Mouse (Mus musculus): Measurements from ENCODE around the gene Gm37240. TPM values are rescaled to one million over a fixed set of nuclear protein-coding genes. Genes with fewer than 3 reads are reported as not detected.

Gm37240 gene
- polyA plus RNA-seq, 1 experiment from 2014 or later: 10.8 TPM

GRCm38 (mm10) chr3:85287627-85288026, 599.7 kb downstream of the Gm37240 start:
- DNase-seq (ENCODE audit: low read depth, low spot score): no peak
- peaks cover 17% of the 10 kb centered on the region for H3K27me3 ChIP-seq
- in situ Hi-C loops (cut with MboI; ENCODE audit: low pct_unique_long_range_greater_than_20kb): no loop called here
- POLR2A ChIA-PET: no interaction called here
- TF ChIP-seq CTCF (IDR thresholded peaks at IDR 0.05): no peak
- ATAC-seq: no peak
- CTCF ChIA-PET: interaction anchor here (3.4 kb wide), 1 partner anchor 14 kb away, joined by 10 read pairs; no protein-coding TSS in a partner anchor

- no peak for ATAC-seq
- POLR2A ChIA-PET: no interaction called here
- no peak for DNase-seq (ENCODE audit: low read depth, low spot score)
- H3K27me3 ChIP-seq: peaks cover 6% of the 10 kb centered on the region
- in situ Hi-C loops (cut with MboI; ENCODE audit: low pct_unique_long_range_greater_than_20kb): no loop called here
- CTCF ChIA-PET: interaction anchor here (1.1 to 1.6 kb wide), 3 partner anchors 10 to 13 kb away, joined by 3 to 4 read pairs (median 3); no protein-coding TSS in a partner anchor
- no peak for TF ChIP-seq CTCF (IDR thresholded peaks at IDR 0.05)
These were observed 602.8 kb downstream of the Gm37240 start for GRCm38 (mm10) chr3:85284483-85284882.

GRCm38 (mm10) chr3:85282816-85283215, 604.5 kb downstream of the Gm37240 start:
- ATAC-seq (no peak), DNase-seq (ENCODE audit: low read depth, low spot score) (no peak)
- no peak for TF ChIP-seq CTCF (IDR thresholded peaks at IDR 0.05)
- in situ Hi-C loops (cut with MboI; ENCODE audit: low pct_unique_long_range_greater_than_20kb): no loop called here
- ChIA-PET POLR2A (no interaction called here), CTCF (interaction anchor here (1.6 kb wide), 1 partner anchor 9 kb away, joined by 4 read pairs; no protein-coding TSS in a partner anchor)
- H3K27me3 ChIP-seq: no peaks in the 10 kb centered on the region

GRCm38 (mm10) chr3:85275075-85275474, 612.2 kb downstream of the Gm37240 start:
- no peaks in the 10 kb centered on the region for H3K27me3 ChIP-seq
- peak; percentile 69 for TF ChIP-seq CTCF (IDR thresholded peaks at IDR 0.05)
- DNase-seq (ENCODE audit: low read depth, low spot score) (no peak), ATAC-seq (peak; percentile 24)
- ChIA-PET CTCF (interaction anchor here (1.0 to 2.1 kb wide), 2 partner anchors 11 to 296 kb away, joined by 3 to 7 read pairs; no protein-coding TSS in a partner anchor), POLR2A (no interaction called here)
- in situ Hi-C loops (cut with MboI; ENCODE audit: low pct_unique_long_range_greater_than_20kb): no loop called here

- DNase-seq (ENCODE audit: low read depth, low spot score): no peak
- no peak for TF ChIP-seq CTCF (IDR thresholded peaks at IDR 0.05)
These were observed 615.8 kb downstream of the Gm37240 start for GRCm38 (mm10) chr3:85271491-85271890.

GRCm38 (mm10) chr3:85264963-85265362, 622.4 kb downstream of the Gm37240 start:
- DNase-seq (ENCODE audit: low read depth, low spot score): no peak
- CTCF ChIA-PET: interaction anchor here (1.6 kb wide), 1 partner anchor 8 kb away, joined by 3 read pairs; no protein-coding TSS in a partner anchor
- in situ Hi-C loops (cut with MboI; ENCODE audit: low pct_unique_long_range_greater_than_20kb): no loop called here
- no peak for TF ChIP-seq CTCF (IDR thresholded peaks at IDR 0.05)
- no peak for ATAC-seq
- POLR2A ChIA-PET: no interaction called here
- peaks cover 4% of the 10 kb centered on the region for H3K27me3 ChIP-seq

More at GRCm38 (mm10) chr3:85271491-85271890, 615.8 kb downstream of the Gm37240 start:
- H3K27me3 ChIP-seq: peaks cover 4% of the 10 kb centered on the region
- in situ Hi-C loops (cut with MboI; ENCODE audit: low pct_unique_long_range_greater_than_20kb): no loop called here
- ChIA-PET CTCF (interaction anchor here (1.0 kb wide), 1 partner anchor 13 kb away, joined by 3 read pairs; no protein-coding TSS in a partner anchor), POLR2A (no interaction called here)
- no peak for ATAC-seq

GRCm38 (mm10) chr3:85264546-85264945, 622.8 kb downstream of the Gm37240 start:
- CTCF ChIA-PET: interaction anchor here (1.6 kb wide), 1 partner anchor 9 kb away, joined by 3 read pairs; no protein-coding TSS in a partner anchor
- no peak for TF ChIP-seq CTCF (IDR thresholded peaks at IDR 0.05)
- in situ Hi-C loops (cut with MboI; ENCODE audit: low pct_unique_long_range_greater_than_20kb): no loop called here
- peaks cover 4% of the 10 kb centered on the region for H3K27me3 ChIP-seq
- DNase-seq (ENCODE audit: low read depth, low spot score): no peak
- POLR2A ChIA-PET: no interaction called here
- no peak for ATAC-seq

GRCm38 (mm10) chr3:85254526-85254925, 632.8 kb downstream of the Gm37240 start:
- TF ChIP-seq CTCF (IDR thresholded peaks at IDR 0.05): no peak
- DNase-seq (ENCODE audit: low read depth, low spot score): no peak
- H3K27me3 ChIP-seq: peaks cover 7% of the 10 kb centered on the region
- in situ Hi-C loops (cut with MboI; ENCODE audit: low pct_unique_long_range_greater_than_20kb): no loop called here
- POLR2A ChIA-PET: no interaction called here
- no peak for ATAC-seq
- CTCF ChIA-PET: no interaction called here

- peaks cover 11% of the 10 kb centered on the region for H3K27me3 ChIP-seq
- TF ChIP-seq CTCF (IDR thresholded peaks at IDR 0.05): no peak
- DNase-seq (ENCODE audit: low read depth, low spot score) (no peak), ATAC-seq (no peak)
- in situ Hi-C loops (cut with MboI; ENCODE audit: low pct_unique_long_range_greater_than_20kb): no loop called here
- CTCF ChIA-PET: no interaction called here
- POLR2A ChIA-PET: no interaction called here
These were observed 635.7 kb downstream of the Gm37240 start for GRCm38 (mm10) chr3:85251631-85252030.

GRCm38 (mm10) chr3:85246131-85246530, 641.2 kb downstream of the Gm37240 start:
- DNase-seq (ENCODE audit: low read depth, low spot score): no peak
- no peak for ATAC-seq
- ChIA-PET POLR2A (no interaction called here), CTCF (no interaction called here)
- TF ChIP-seq CTCF (IDR thresholded peaks at IDR 0.05): no peak
- H3K27me3 ChIP-seq: peaks cover 17% of the 10 kb centered on the region
- in situ Hi-C loops (cut with MboI; ENCODE audit: low pct_unique_long_range_greater_than_20kb): no loop called here

GRCm38 (mm10) chr3:85236546-85236945, 650.8 kb downstream of the Gm37240 start:
- ATAC-seq: no peak
- CTCF ChIA-PET: interaction anchor here (0.8 kb wide), 1 partner anchor 43 kb away, joined by 3 read pairs; no protein-coding TSS in a partner anchor
- DNase-seq (ENCODE audit: low read depth, low spot score): no peak
- peaks cover 8% of the 10 kb centered on the region for H3K27me3 ChIP-seq
- TF ChIP-seq CTCF (IDR thresholded peaks at IDR 0.05): no peak
- in situ Hi-C loops (cut with MboI; ENCODE audit: low pct_unique_long_range_greater_than_20kb): no loop called here
- POLR2A ChIA-PET: no interaction called here

GRCm38 (mm10) chr3:85232846-85233245, 654.5 kb downstream of the Gm37240 start:
- ATAC-seq (no peak), DNase-seq (ENCODE audit: low read depth, low spot score) (no peak)
- CTCF ChIA-PET: no interaction called here
- TF ChIP-seq CTCF (IDR thresholded peaks at IDR 0.05): no peak
- in situ Hi-C loops (cut with MboI; ENCODE audit: low pct_unique_long_range_greater_than_20kb): no loop called here
- POLR2A ChIA-PET: no interaction called here
- H3K27me3 ChIP-seq: peaks cover 9% of the 10 kb centered on the region

Data from Patski (cell line).